Mouse (Mus musculus) embryonic fibroblast, embryonic 13.5 days (primary cell): ENCODE results near the gene Slc1a4. TPM values are rescaled to one million over a fixed set of nuclear protein-coding genes. Genes with fewer than 3 reads are reported as not detected.

ENCODE experiments used
- H3K27ac ChIP-seq: 2 replicates; pipeline ENCODE4 v1.5.1; 2012; ENCODE audit warnings: low read length, control low read depth, inconsistent platforms; ENCODE audit not compliant: insufficient read depth
- H3K4me1 ChIP-seq: 2 replicates; pipeline ENCODE4 v1.6.1; 2011; ENCODE audit warnings: low read length; ENCODE audit not compliant: control insufficient read depth, insufficient read depth
- H3K4me3 ChIP-seq: 2 replicates; pipeline ENCODE4 v1.5.1; 2011; ENCODE audit warnings: mild to moderate bottlenecking, control low read depth, low read length; ENCODE audit not compliant: insufficient read depth
- CTCF ChIP-seq: IDR thresholded peaks from 2 replicates; pipeline ENCODE4 v1.5.1; 2011; ENCODE audit warnings: mild to moderate bottlenecking, control low read depth, low read length, moderate library complexity, borderline replicate concordance; ENCODE audit not compliant: insufficient read depth
- POLR2A ChIP-seq: IDR thresholded peaks from 2 replicates; pipeline ENCODE4 v1.6.1; 2011; ENCODE audit warnings: low read depth, mild to moderate bottlenecking, control low read depth, low read length, moderate library complexity
- polyA plus RNA-seq: library from polyadenylated mRNA; stranded (reverse); fragments of >200 nt; gene quantifications from 2 replicates; pipeline ENCODE4 v1.2.4, GENCODE M21; 2011; ENCODE audit warnings: low read depth; ENCODE audit not compliant: missing spikeins, insufficient read length

Gene Slc1a4
- polyA plus RNA-seq, 1 experiment, result 61.5 TPM

DNA sequence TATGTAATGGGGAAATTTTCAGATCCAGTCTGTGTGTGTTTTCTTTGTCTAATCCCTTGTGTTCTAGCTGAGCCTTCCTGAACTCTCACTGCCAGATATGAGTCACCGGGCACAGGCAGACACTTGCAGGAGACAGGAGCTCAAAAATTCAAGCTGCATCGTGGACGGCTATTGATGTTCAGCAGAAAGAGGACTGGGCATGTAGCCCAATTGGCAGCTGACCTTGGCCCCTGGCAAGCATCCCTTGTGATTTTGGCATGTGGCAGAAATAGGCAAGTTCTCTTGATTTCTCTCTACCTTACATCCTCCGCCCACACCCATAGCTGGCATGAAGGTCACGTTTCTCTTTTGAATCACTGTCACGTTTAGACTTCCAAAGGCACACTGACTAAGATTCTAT is 15.0 kb upstream of the Slc1a4 start:
- no peaks in the 10 kb centered on the region; the same call in 1 of the 2 replicates for H3K4me1 ChIP-seq
- no peak overlapping the region for H3K27ac ChIP-seq
- no peak for TF ChIP-seq POLR2A
- TF ChIP-seq CTCF, result no peak
- no peak overlapping the region for H3K4me3 ChIP-seq

DNA sequence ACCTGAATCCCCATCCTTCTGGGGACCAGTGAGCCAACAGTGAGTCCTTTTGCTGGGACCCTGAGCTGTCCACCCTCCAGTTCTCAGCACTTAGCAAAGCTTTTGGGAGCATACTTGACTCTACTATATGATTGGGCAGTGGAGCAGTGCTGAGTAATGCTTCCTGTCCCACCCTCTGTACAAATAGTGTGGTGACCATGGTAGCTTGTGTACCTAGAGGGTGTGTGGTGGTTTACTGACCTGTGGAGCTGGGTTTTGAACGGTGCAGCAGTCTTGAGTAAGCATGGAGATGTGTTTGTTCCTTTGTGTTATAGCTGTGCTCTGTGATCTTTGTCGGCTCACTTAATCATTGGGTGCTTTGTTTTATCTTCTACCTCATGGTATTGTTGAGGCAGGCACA is 13.9 kb upstream of the Slc1a4 start:
- H3K27ac ChIP-seq, result no peak overlapping the region
- TF ChIP-seq POLR2A, result no peak
- no peak for TF ChIP-seq CTCF
- H3K4me1 ChIP-seq, result peaks cover 4% of the 10 kb centered on the region
- H3K4me3 ChIP-seq, result no peak overlapping the region

DNA sequence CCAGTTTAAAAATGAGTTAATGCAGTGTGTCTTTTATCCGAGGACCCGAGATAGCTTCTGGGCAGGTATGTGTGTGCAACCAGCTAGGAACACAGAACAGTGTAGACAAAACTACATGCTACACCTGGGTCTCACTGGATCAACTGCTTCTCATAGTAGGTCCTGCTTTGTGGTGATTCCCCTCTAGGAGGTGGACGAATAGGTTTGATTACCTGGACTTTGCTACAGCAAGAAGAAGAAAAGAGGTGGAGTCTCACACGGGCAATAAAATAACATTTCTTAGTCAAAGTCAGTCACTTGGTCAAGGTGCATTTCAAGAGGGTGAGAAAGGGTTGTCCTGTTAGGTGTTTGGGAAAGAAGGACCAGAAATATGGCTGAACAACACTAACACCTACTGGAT is 11.4 kb upstream of the Slc1a4 start:
- H3K27ac ChIP-seq, result no peak overlapping the region
- TF ChIP-seq CTCF, result no peak
- H3K4me3 ChIP-seq, result no peak overlapping the region
- H3K4me1 ChIP-seq, result peaks cover 5% of the 10 kb centered on the region

- Histone ChIP-seq H3K27ac (no peak overlapping the region), H3K4me3 (no peak overlapping the region), H3K4me1 (peaks cover 5% of the 10 kb centered on the region)
- no peak for TF ChIP-seq POLR2A
- no peak for TF ChIP-seq CTCF
Observed at GRCm38 (mm10) chr11:20341598-20341997, 9.1 kb upstream of the Slc1a4 start.

DNA sequence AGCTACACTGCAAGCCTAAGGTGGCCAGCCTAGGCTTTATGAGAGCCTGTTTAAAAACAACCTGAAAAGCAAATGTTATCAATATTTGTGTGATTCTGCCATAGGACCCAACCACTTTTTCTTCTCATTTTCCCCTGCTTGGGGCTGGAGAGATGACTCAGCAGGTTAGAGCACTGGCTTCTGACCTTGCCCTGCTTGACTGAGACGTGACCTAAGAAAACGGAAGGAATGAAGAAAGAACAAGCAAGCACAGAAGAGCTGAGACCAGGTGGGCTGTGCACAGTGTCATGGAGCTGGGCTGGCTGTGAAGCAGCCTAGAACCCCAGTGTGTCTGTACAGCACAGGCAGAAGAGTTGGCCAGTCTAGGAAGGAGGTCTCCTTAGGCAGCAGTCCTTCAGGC is 6.2 kb upstream of the Slc1a4 start:
- TF ChIP-seq POLR2A, result no peak
- no peak for TF ChIP-seq CTCF
- Histone ChIP-seq H3K4me3 (no peak overlapping the region), H3K27ac (no peak overlapping the region), H3K4me1 (peaks cover 10% of the 10 kb centered on the region)

- Histone ChIP-seq H3K4me1 (peaks cover 5% of the 10 kb centered on the region), H3K4me3 (no peak overlapping the region), H3K27ac (no peak overlapping the region)
- TF ChIP-seq CTCF (no peak), POLR2A (no peak)
Observed at GRCm38 (mm10) chr11:20334301-20334700, 1.8 kb upstream of the Slc1a4 start.

GRCm38 (mm10) chr11:20331690-20332537 is 599 bp downstream of the Slc1a4 start:
- peaks cover 5% of the 10 kb centered on the region for H3K4me1 ChIP-seq
- no peak; the same call in none of the 2 replicates for TF ChIP-seq POLR2A
- H3K4me3 ChIP-seq, result peak overlapping the region; percentile 80
- H3K27ac ChIP-seq, result peak overlapping the region; percentile 87

DNA sequence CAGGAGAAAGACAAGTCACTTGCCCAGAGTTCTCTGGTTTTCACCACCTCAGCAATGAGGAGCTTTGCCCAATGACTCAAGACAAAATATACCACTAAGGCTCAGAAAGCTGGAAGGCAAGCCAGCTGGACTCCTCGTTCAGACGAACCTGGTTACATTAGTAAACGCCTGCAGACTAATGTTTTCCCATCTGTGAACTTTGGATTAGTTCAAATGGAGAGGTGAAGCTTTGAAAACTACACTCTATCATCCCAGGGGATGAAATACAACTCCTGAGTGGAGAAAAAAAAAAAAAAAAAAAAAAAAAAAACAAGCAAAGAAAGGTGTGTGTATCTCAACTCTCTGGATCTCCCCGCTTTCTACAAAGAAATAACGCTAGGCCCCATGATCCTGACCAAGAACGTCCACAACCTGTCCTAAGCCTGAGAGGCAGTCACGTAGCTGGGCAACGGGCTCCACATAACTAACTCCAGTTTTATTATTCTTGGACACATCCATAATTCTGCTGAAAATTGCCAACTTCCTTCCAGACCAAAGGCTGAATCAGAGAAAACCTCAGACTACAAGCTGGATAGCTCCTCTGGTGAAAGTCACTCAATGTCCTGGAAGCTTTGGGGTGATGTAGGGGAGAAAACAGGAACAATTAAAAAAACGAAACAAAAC is 1.4 kb downstream of the Slc1a4 start:
- peak overlapping the region; percentile 80 for H3K4me3 ChIP-seq
- H3K27ac ChIP-seq, result peak overlapping the region; percentile 87

GRCm38 (mm10) chr11:20329711-20330110 is 2.8 kb downstream of the Slc1a4 start:
- Histone ChIP-seq H3K4me1 (peaks cover 12% of the 10 kb centered on the region), H3K27ac (no peak overlapping the region), H3K4me3 (peak overlapping the region; percentile 14; the same call in 1 of the 2 replicates)
- TF ChIP-seq CTCF (no peak), POLR2A (no peak; the same call in 1 of the 2 replicates)

More for the DNA sequence above, 1.4 kb downstream of the Slc1a4 start:
- peaks cover 5% of the 10 kb centered on the region for H3K4me1 ChIP-seq
- TF ChIP-seq CTCF (no peak), POLR2A (peak; percentile 44; the same call in 1 of the 2 replicates)

DNA sequence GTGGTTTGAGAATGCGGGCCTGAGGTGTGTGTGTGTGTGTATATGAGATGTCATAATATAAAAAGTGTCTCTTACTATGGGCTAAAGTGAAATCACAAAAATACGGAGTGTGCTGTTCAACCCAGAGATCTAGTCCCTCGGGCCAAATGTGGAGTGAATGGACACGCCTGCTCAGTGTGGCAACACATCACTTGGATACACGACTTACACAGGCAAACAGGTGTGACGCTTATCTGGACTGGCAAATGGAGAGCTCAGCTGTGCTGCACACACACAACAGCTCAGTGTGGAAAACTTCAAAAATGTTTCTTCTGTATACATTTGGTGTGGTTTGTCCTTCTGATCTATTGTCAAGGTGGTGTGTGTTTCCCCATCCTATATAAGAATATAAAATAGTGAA is 3.7 kb downstream of the Slc1a4 start:
- Histone ChIP-seq H3K27ac (no peak overlapping the region), H3K4me1 (peaks cover 8% of the 10 kb centered on the region), H3K4me3 (no peak overlapping the region)
- no peak for TF ChIP-seq POLR2A
